Mouse (Mus musculus) R1 (cell line): Measurements from ENCODE around the gene Abcc5.

Experiments
- DNase-seq: peaks from one replicate; pipeline ENCODE4 v3.0.0-alpha.2; 2018; ENCODE audit warnings: low read depth, low spot score

Gene Abcc5

DNA sequence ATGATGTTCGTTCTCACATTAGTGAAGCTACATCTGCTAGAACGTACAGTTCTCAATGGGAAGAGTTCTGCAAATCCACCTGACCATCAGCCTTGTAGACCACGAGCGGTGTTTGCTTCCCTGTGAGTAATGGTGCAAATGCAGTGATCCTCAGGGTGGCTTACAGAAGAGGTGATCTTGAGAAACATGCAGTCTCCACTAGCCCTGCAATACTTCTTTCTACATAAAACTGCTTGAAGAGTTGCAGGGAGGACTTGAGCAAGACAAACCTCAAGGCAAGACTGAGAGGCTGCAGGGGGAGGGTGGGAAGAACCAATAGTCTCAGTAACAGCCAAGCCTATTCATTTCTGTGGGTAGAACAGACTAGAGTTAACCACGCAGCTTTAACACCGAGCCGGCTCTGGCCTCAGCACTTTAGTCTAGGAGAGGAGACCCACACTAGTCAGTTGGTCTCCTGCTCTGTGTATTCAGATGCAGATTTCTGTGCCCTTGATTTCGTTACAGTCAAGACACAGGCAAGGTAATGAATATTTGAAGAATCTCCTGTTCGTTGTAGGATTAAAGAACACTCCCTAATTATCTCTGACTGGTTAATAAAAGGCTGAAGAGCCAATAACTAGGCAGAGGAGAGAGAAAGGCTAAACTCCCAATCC lies 66.4 kb downstream of the Abcc5 start:
- peak; percentile 90 for DNase-seq

GRCm38 (mm10) chr16:20357837-20358236 lies 68.4 kb downstream of the Abcc5 start:
- DNase-seq = no peak

- DNase-seq = no peak
Observed at GRCm38 (mm10) chr16:20354762-20355161, 71.4 kb downstream of the Abcc5 start.

DNA sequence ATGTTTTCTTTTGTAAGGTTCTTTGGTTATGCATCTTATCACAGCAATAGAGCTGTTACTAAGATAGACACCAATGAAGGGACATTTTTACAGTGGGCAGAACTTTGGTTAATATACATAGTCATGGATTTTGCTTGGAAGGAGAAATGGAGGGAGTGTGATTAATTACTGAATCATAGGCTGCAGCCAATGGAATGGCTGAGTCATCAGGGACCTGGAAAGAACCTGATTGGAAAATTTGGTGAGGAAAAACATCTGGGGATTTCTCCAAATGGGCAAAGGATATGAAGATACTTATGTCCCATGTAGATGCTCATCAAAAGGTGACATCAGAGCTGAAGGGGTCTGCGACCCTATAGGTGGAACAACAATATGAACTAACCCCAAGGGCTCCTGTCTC lies 72.2 kb downstream of the Abcc5 start:
- no peak for DNase-seq

DNA sequence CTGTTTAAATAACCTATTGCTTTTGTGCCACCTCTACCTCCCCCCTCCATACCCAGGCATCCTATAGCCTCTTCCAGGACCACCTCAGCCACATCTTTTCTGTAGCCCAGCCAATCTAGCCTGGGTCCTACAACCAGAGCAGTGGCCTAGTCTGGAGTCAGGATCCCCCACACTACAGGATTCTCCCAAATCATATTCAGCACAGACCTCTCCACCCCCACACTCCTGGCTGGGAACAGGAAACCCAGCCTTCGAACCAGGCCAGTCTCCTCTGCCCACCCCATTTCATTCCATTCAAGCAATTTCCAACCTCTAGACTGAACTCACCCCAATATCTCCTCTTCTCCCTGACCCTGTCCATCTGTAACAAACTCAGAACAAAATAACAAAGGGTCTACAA lies 80.7 kb downstream of the Abcc5 start:
- no peak for DNase-seq

DNA sequence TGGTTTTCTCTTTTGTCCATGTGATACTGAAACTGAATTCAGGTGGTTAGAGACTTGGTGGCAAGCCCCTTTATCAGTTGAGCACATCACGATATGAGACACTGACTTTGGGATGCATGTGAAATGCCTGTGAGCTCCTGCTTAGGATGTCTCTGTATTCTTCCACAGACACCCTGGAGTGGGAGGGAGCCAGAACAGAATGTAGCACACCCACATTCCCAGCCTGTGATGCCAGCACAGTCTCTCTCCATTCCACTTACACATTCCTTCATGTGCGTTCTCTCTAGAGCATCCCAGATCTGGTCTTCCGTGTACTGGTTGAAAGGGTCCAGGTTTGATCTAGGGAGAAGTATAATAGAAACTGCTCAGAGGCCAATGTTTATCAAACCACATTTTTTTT lies 87.6 kb downstream of the Abcc5 start:
- DNase-seq = peak; percentile 52

DNA sequence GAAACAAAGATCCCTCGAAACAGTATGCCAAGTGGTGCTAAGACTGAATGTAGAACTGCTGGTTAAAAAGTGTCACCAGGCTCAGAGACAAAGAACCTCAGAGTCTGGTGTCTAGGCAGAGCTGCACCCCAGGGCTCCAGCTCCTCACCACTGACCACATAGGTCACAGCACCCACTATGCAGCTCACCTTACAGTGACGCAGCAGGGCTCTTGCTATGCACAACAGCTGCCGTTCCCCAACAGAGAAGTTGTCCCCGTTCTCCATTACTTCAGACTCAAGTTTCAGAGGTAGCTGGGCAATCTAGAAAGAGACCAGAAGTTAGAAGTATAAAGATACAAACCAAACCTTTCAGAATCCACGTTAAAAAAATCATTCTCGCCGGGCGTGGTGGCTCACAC lies 91.3 kb downstream of the Abcc5 start:
- DNase-seq = no peak

DNA sequence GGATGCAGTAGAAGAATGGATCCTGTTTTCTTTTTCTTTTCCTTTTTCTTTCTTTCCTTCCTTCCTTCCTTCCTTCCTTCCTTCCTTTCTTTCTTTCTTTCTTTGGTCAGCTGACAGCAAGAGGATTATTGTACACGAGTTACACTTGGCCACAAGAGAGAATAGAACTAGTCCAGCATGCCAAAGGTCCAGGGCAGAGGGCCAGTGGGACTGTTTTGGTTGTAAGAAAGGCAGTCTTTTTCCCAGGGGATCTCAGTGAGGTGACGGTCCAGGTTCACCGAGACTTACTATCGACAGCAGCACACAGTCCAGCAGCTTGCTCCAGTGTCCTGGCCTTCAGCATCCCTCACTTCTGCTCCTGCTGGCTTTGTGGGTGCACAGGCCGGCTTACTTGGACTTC lies 97.9 kb downstream of the Abcc5 start:
- no peak for DNase-seq

GRCm38 (mm10) chr16:20325286-20325685 lies 100.9 kb downstream of the Abcc5 start, which contains the start of gene Cyp2ab1:
Gene Cyp2ab1, minus strand, starts transcription at chr16:20325404.
- no peak for DNase-seq

DNA sequence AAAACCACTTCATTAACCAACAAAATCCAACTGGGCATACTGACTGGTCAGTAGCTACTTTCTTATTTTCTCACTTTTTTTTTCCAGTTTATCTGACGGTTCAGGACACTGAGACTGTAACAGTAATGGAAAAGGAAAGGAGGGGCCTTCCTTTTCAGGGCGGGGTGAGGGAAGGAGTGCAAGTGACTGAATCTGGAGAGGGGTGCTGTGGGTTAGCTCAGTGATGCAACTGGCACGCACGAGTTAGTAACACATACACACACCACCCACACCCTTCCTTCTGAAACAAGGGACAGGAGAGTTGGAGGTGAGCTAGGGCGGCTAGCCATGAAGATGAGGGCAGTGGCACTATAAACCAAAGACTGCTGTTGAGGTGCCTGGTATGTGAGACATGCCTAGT lies 102.3 kb downstream of the Abcc5 start:
- no peak for DNase-seq

DNA sequence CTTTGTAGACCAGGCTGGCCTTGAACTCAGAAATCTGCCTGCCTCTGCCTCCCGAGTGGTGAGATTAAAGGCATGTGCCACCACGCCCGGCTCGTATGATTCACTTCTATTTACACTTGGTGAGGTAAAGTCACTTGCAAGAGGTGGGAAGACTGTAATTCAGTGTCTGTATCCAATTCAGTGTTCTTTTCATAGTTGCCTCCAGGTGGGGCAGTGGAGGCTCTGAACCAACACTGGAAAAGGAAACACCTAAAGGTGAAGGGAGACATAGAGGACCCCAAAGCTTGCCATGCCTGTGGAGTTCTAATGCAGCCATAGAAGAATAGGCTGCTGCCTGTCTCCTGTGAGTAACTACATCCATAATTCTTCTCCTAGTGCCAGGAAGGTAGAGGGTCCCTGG lies 103.9 kb downstream of the Abcc5 start:
- DNase-seq = peak; percentile 65

GRCm38 (mm10) chr16:20316770-20317169 lies 109.4 kb downstream of the Abcc5 start:
- DNase-seq = no peak

DNA sequence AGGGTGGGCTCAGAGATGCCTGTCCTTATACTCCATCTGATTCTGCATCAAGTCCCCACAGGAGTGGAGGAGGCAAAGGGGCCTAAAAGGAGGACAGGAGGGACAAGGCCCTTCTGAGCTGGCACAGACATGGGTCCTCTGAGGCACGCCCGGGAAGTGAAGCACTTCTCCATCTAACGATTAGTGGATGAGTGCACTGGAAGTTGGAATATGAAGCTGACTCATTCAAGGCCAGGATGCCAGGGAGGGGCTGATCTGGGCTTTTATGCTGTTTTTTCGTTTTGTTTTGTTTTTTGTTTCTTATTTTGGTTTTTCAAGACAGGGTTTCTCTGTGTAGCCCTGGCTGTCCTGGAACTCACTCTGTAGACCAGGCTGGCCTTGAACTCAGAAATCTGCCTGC lies 110.9 kb downstream of the Abcc5 start:
- no peak for DNase-seq

GRCm38 (mm10) chr16:20312272-20312671 lies 113.9 kb downstream of the Abcc5 start:
- no peak for DNase-seq

DNA sequence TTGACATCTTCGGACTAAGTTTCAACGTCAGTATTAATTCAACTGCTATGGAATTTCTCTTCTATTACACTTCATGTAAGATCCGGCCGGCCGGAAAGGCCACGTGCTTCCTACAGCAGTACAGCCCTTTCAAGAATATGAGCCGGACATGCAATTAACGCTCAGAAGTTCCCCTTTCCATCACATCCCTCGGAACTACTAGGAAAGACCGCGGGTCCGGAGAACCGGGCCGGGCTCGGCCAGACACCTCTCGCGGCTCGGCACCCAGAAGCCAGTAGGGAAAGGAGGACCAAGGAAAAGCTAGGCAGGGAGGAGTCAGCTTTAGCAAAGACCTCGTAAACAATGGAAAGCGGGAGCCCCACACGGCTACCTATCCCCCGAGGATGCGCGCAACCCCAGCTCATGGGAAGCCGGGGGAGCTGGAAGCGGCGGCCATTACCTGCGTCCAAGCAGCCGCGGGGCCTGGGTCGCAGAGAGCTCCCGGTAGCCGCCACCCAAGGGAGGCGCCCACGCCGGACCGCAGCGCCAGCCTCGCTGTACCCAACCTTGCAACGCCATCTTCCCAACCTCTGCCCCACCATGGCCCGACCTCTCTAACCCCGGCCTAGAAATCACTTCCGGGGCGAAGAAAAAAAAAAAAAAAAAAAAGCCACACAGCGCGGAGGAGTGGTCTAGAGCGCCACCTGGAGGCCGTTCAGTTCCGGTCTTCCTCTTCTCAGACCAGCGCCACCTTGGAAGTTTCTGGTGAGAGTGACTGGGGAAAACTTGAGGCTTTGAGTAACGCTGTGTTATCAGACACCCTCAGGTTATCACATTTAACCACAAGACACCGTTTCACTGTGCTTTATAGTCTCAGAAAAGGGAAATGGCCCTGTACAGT lies 124.2 kb downstream of the Abcc5 start, which contains the start of gene Parl:
Gene Parl, minus strand, starts transcription at position 618 of the 880 bp plus-strand sequence.
- peak; percentile 94 for DNase-seq

DNA sequence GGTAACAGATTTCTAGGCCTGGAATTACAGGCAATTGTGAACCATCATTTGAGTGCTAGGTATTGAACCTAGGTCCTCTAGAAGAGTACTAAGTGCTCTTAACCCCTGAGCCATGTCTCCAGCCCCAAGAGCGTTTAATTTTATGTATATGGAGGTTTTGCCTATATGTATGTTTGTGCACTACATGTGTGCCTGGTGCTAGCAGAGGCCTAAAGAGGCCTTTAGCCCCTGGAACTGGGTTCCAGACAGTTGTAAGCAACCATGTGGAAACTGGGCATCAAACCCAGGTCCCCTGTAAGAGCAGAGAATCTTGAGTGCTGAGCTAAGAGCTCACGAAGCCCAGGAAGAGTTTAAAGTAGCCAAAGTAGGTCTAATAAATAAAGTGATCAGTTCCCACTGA lies 126.1 kb downstream of the Abcc5 start:
- no peak for DNase-seq
